Mouse (Mus musculus): ENCODE measurements around the gene Mchr1.

DNA sequence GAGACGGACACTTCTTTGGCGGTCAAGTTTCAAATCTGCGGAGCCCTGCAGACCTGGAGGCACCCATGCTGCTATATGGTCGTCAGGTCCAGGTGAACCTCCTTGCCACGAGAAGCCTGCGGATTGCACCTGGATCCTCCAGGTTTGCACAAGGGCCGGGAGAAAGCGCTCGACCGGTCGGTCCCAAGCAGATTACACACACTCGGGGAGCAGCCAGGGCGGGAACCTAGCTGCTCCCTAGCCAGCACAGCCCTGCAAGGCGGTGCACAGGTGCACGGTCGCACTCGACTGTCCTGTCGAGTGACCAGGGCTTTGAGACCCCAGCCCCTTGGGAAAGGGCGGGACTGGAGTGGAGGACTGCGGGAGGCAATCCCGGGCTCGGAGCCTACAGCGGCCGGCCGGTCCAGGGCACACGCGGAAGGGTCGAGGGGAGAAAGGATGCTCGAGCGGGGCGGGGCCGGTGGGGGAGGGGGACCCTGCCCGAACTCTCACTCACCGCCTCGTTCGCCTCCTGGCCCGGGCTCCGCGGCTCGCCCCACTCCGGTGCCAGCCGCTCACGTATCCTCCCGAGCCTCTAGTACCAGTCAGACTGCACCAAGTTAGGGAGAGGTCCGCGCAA is 45.2 kb upstream of the Mchr1 start:
- TF ChIP-seq MYOD1 (IDR thresholded peaks at IDR 0.05; ENCODE audit: control insufficient read depth, insufficient read length, low read depth) (no peak), USF1 (IDR thresholded peaks at IDR 0.05; ENCODE audit: low read depth) (no peak), CTCF (IDR thresholded peaks at IDR 0.05; ENCODE audit: control insufficient read depth, insufficient read depth, insufficient read length) (no peak), MAX (IDR thresholded peaks at IDR 0.05) (no peak), CEBPB (IDR thresholded peaks at IDR 0.05; ENCODE audit: low read depth) (no peak), FOSL1 (IDR thresholded peaks at IDR 0.05; ENCODE audit: insufficient read depth, low read length, poor library complexity, severe bottlenecking) (no peak)
